Mouse (Mus musculus) myocyte (in vitro differentiated cells): ENCODE measurements at regions not wholly inside any gene's neighbourhood (a gene's known extent, or its start where the extent isn't known, plus 50 kb on each side); places are given as distances from the start of the nearest gene placed in this dataset.

Experiments
- H3K27me3 ChIP-seq: one replicate; pipeline ENCODE4 v1.6.1; 2011; ENCODE audit not compliant: control insufficient read depth, insufficient read depth, insufficient read length
- H3K36me3 ChIP-seq: one replicate; pipeline ENCODE4 v1.6.1; 2011; ENCODE audit not compliant: control insufficient read depth, insufficient read depth
- H3K4me2 ChIP-seq: one replicate; pipeline ENCODE4 v1.6.1; 2011; ENCODE audit warnings: low read depth, control low read depth
- H3K4me3 ChIP-seq: one replicate; pipeline ENCODE4 v1.5.1; 2011; ENCODE audit warnings: mild to moderate bottlenecking, control low read depth, moderate library complexity
- H3K79me2 ChIP-seq: one replicate; pipeline ENCODE4 v1.6.1; 2011; ENCODE audit not compliant: control insufficient read depth, insufficient read depth
- H3ac ChIP-seq: one replicate; pipeline ENCODE4 v1.6.1; 2011; ENCODE audit not compliant: control insufficient read depth, insufficient read length
- CEBPB ChIP-seq: IDR thresholded peaks from 2 replicates; pipeline ENCODE4 v1.6.1; 2011; ENCODE audit warnings: mild to moderate bottlenecking, moderate library complexity; ENCODE audit not compliant: poor library complexity, insufficient read depth, severe bottlenecking
- E2F4 ChIP-seq: IDR thresholded peaks from one replicate; pipeline ENCODE4 v1.6.1; 2011; ENCODE audit warnings: mild to moderate bottlenecking, control low read depth, moderate library complexity; ENCODE audit not compliant: insufficient read depth
- MAX ChIP-seq: IDR thresholded peaks from one replicate; pipeline ENCODE4 v1.6.1; 2011; ENCODE audit warnings: low read depth, mild to moderate bottlenecking, control low read depth
- MYOD1 ChIP-seq, 3 experiments: IDR thresholded peaks; one replicate each; pipeline ENCODE4 v1.6.1; 2011; ENCODE audit warnings: control low read depth in 2 of 3, low read depth in 2 of 3, mild to moderate bottlenecking in 2 of 3, moderate library complexity in 1 of 3; ENCODE audit not compliant: insufficient read length in 2 of 3, control insufficient read depth in 1 of 3
- MYOG ChIP-seq, 3 experiments: IDR thresholded peaks; one replicate each; pipeline ENCODE4 v1.6.1; 2011; ENCODE audit warnings: control low read depth in 2 of 3, low read depth in 2 of 3, mild to moderate bottlenecking in 2 of 3; ENCODE audit not compliant: insufficient read length in 2 of 3, control insufficient read depth in 1 of 3, insufficient read depth in 1 of 3
- POLR2A ChIP-seq: IDR thresholded peaks from one replicate; pipeline ENCODE4 v1.6.1; 2011; ENCODE audit warnings: low read depth, mild to moderate bottlenecking, control low read depth, moderate library complexity; ENCODE audit not compliant: insufficient read length
- POLR2AphosphoS2 ChIP-seq: IDR thresholded peaks from one replicate; pipeline ENCODE4 v1.6.1; 2011; ENCODE audit warnings: low read depth, control low read depth; ENCODE audit not compliant: insufficient read length
- REST ChIP-seq: IDR thresholded peaks from one replicate; pipeline ENCODE4 v1.6.1; 2011; ENCODE audit warnings: mild to moderate bottlenecking, control low read depth, moderate library complexity; ENCODE audit not compliant: insufficient read depth, insufficient read length
- SRF ChIP-seq: IDR thresholded peaks from one replicate; pipeline ENCODE4 v1.6.1; 2011; ENCODE audit warnings: low read depth; ENCODE audit not compliant: control insufficient read depth, insufficient read length
- TCF12 ChIP-seq: IDR thresholded peaks from one replicate; pipeline ENCODE4 v1.6.1; 2011; ENCODE audit warnings: mild to moderate bottlenecking, control low read depth; ENCODE audit not compliant: poor library complexity, insufficient read depth, severe bottlenecking
- TCF3 ChIP-seq: IDR thresholded peaks from one replicate; pipeline ENCODE4 v1.6.1; 2011; ENCODE audit warnings: low read depth, control low read depth; ENCODE audit not compliant: insufficient read length
- USF1 ChIP-seq: IDR thresholded peaks from one replicate; pipeline ENCODE4 v1.6.1; 2011; ENCODE audit warnings: low read depth, mild to moderate bottlenecking, control low read depth, moderate library complexity

- Histone ChIP-seq H3K4me2 (no peak overlapping the region), H3K36me3 (no peaks in the 10 kb centered on the region), H3K79me2 (no peaks in the 10 kb centered on the region), H3K27me3 (no peaks in the 10 kb centered on the region), H3ac (no peak overlapping the region), H3K4me3 (no peak overlapping the region)
- TF ChIP-seq CEBPB = no peak
- TF ChIP-seq MAX = no peak
- TF ChIP-seq E2F4 = no peak
- no peak for TF ChIP-seq MYOG (IDR thresholded peaks at IDR 0.05; ENCODE audit: control insufficient read depth in 1 of 3, insufficient read depth in 1 of 3, insufficient read length in 2 of 3, low read depth in 2 of 3)
- TF ChIP-seq TCF12 = no peak
- no peak for TF ChIP-seq TCF3
- no peak for TF ChIP-seq REST
- TF ChIP-seq POLR2AphosphoS2 = no peak
- no peak for TF ChIP-seq SRF
- no peak for TF ChIP-seq POLR2A
- no peak for TF ChIP-seq MYOD1 (IDR thresholded peaks at IDR 0.05; ENCODE audit: control insufficient read depth in 1 of 3, insufficient read length in 2 of 3, low read depth in 2 of 3)
- no peak for TF ChIP-seq USF1
Measured at GRCm38 (mm10) chr12:15879907-15880430, 63.2 kb upstream of the Trib2 start.
